In the genomic region with DNA sequence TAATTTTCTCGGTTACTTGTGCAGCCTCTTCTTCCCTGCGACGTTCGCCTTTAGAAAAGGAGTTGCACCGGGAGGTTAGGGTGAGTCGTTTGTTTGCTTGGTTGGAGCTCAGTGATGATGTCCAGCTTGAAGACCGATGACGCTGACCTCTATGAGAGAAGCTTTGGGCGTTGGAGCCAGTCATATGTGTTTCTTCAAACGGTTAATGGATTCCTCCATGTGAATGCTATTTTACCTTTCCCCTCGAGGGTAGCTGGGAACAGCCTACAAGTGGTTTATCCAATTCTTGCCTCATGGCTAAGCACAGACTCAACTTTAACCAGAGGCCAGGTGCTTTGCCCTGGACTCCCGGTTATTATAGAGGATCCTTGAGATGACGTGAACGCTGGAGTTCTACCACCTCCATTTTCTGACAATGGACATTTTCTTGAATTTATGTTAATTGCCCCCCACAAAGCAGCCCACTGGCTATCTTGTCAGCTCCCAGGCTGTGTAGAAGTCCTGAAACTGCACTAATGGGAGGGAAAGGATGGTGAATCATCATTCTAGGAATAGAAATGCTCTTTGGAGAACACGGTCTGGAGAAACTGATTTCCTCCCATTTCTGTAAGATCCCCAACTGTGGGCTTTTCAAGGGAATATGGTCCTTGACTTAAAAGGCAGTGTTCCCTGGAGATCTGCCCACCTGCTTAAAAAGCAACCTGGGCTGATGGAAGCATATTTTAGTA, we compare ENCODE assay signal across 8 mouse cellular contexts. TPM values are rescaled to one million over a fixed set of nuclear protein-coding genes. Genes with fewer than 3 reads are reported as not detected.
DNase-seq lines count a peak whose midpoint lies in the region; ATAC-seq and TF ChIP-seq lines count a peak whose summit lies in the region.

No protein-coding gene starts in this region.

- no peak for ATAC-seq in heart, embryonic 16.5 days (replicated peaks; ENCODE audit: extremely low read depth, insufficient read depth, low FRiP score)
- ATAC-seq in limb, embryonic 11.5 days (ENCODE audit: insufficient number of reproducible peaks, low FRiP score, low TSS enrichment, low read depth): peak; percentile 16
- peak; percentile 23 for ATAC-seq in neural tube, embryonic 12.5 days (ENCODE audit: low FRiP score, low read depth)

- H3K27ac ChIP-seq in layer of hippocampus, adult 2 months: peak overlapping the region; percentile 99
- peak overlapping the region; percentile 95 for H3K27ac ChIP-seq in brown adipose tissue, adult 24 weeks (replicated peaks; ENCODE audit: low read depth, low read length)
- peak overlapping the region; percentile 94 for H3K27ac ChIP-seq in heart, embryonic 16.5 days (ENCODE audit: low read length)
- no peak overlapping the region; the same call in 1 of the 2 replicates for H3K27ac ChIP-seq in limb, embryonic 11.5 days (replicated peaks; ENCODE audit: low read depth, low read length)
- peak overlapping the region; percentile 42 for H3K27ac ChIP-seq in neural tube, embryonic 12.5 days

- TF ChIP-seq CTCF in layer of hippocampus, adult 2 months (conservative IDR thresholded peaks at IDR 0.05): no peak

- peak overlapping the region; percentile 75 for H3K4me2 ChIP-seq in heart, embryonic 16.5 days (ENCODE audit: low read depth, low read length)
- H3K4me2 ChIP-seq in limb, embryonic 11.5 days (ENCODE audit: low read depth, severe bottlenecking): peak overlapping the region; percentile 86
- H3K4me2 ChIP-seq in neural tube, embryonic 12.5 days (replicated peaks): peak overlapping the region; percentile 88

- no peaks in the 10 kb centered on the region for H3K27me3 ChIP-seq in heart, embryonic 16.5 days (ENCODE audit: control insufficient read depth, insufficient read depth, low read length)
- H3K27me3 ChIP-seq in limb, embryonic 11.5 days (ENCODE audit: control insufficient read depth, insufficient read depth, low read length): no peaks in the 10 kb centered on the region
- no peaks in the 10 kb centered on the region for H3K27me3 ChIP-seq in neural tube, embryonic 12.5 days (replicated peaks)

- H3K36me3 ChIP-seq in heart, embryonic 16.5 days (ENCODE audit: control insufficient read depth, insufficient read depth): no peaks in the 10 kb centered on the region
- no peaks in the 10 kb centered on the region for H3K36me3 ChIP-seq in limb, embryonic 11.5 days (ENCODE audit: control insufficient read depth, insufficient read depth, low read length)
- H3K36me3 ChIP-seq in neural tube, embryonic 12.5 days: no peaks in the 10 kb centered on the region

- 0 out of 2 replicates have a peak, but pooled peaks cover 2% of the 10 kb centered on the region for H3K4me1 ChIP-seq in brown adipose tissue, adult 24 weeks (ENCODE audit: control insufficient read depth, insufficient read depth, insufficient read length, low read length)
- H3K4me1 ChIP-seq in heart, embryonic 16.5 days (ENCODE audit: control insufficient read depth, insufficient read depth, low read length): peaks cover 10% of the 10 kb centered on the region; the same call in 1 of the 2 replicates
- 0 out of 2 replicates have a peak, but pooled peaks cover 3% of the 10 kb centered on the region for H3K4me1 ChIP-seq in limb, embryonic 11.5 days (ENCODE audit: control insufficient read depth, insufficient read depth, low read length)
- H3K4me1 ChIP-seq in neural tube, embryonic 12.5 days: peaks cover 20% of the 10 kb centered on the region

- H3K4me3 ChIP-seq in layer of hippocampus, adult 2 months: peak overlapping the region; percentile 94
- H3K4me3 ChIP-seq in brown adipose tissue, adult 24 weeks (ENCODE audit: insufficient read depth, low read depth, low read length): peak overlapping the region; percentile 97
- H3K4me3 ChIP-seq in heart, embryonic 16.5 days (ENCODE audit: low read length): peak overlapping the region; percentile 99
- peak overlapping the region; percentile 96 for H3K4me3 ChIP-seq in limb, embryonic 11.5 days (ENCODE audit: low read depth, low read length)
- H3K4me3 ChIP-seq in neural tube, embryonic 12.5 days: peak overlapping the region; percentile 93

- no peaks in the 10 kb centered on the region for H3K9me3 ChIP-seq in heart, embryonic 16.5 days (replicated peaks; ENCODE audit: control insufficient read depth, low read length)
- H3K9me3 ChIP-seq in limb, embryonic 11.5 days (ENCODE audit: control insufficient read depth, low read length): no peaks in the 10 kb centered on the region
- H3K9me3 ChIP-seq in neural tube, embryonic 12.5 days: no peaks in the 10 kb centered on the region

- WGBS in heart, embryonic 16.5 days: 4% methylated on average over 15 of the region's 15 CpGs
- WGBS in limb, embryonic 11.5 days: 5% methylated on average over 15 of the region's 15 CpGs
- 5% methylated on average over 15 of the region's 15 CpGs for WGBS in neural tube, embryonic 12.5 days

- no peak for DNase-seq in layer of hippocampus, adult 2 months (ENCODE audit: low spot score in 2 of 2)
- DNase-seq in layer of hippocampus, adult 18-20 months (ENCODE audit: low spot score in 2 of 2): no peak
- DNase-seq in limb, embryonic 11.5 days (ENCODE audit: low spot score): no peak
- DNase-seq in gastrocnemius, postnatal 10 days: no peak
- DNase-seq in ovary, adult 18-20 months (ENCODE audit: low spot score): no peak

- H3K9ac ChIP-seq in heart, embryonic 16.5 days (ENCODE audit: low read length): peak overlapping the region; percentile 86
- H3K9ac ChIP-seq in limb, embryonic 11.5 days (ENCODE audit: low read length): peak overlapping the region; percentile 66
- H3K9ac ChIP-seq in neural tube, embryonic 12.5 days: peak overlapping the region; percentile 59

RNA-seq across cellular contexts. Expression of a gene that starts 0.8 kb away (rescaled TPM):
- total RNA-seq in layer of hippocampus, adult 2 months (2021): 100 to 1,000 TPM; 564 to 576 TPM
- total RNA-seq in layer of hippocampus, adult 18-20 months (2021): 100 to 1,000 TPM; 537 TPM
- 199 and 225 TPM in 2 replicates for polyA plus RNA-seq in brown adipose tissue, adult 24 weeks (2012; ENCODE audit: insufficient read depth, insufficient read length, missing spikeins)
- 164 and 178 TPM in 2 replicates for polyA plus RNA-seq in heart, embryonic 16.5 days (2015; fragmentation: Nextera tagmentation; extraction: Ambion mirVana)
- polyA plus RNA-seq in limb, embryonic 11.5 days (2014; fragmentation: Nextera tagmentation; extraction: Ambion mirVana): 65.4 and 71.7 TPM in 2 replicates
- 110 and 122 TPM in 2 replicates for polyA plus RNA-seq in neural tube, embryonic 12.5 days (2016; fragmentation: Nextera tagmentation; extraction: Ambion mirVana)
- total RNA-seq in gastrocnemius, postnatal 10 days (2021): 100 to 1,000 TPM; 147 to 171 TPM
